Mouse (Mus musculus) heart, adult 9 months (tissue): Measurements from ENCODE around the gene Kcnh7.
"Not testable (repeated sequence)": the region's sequence is repeated elsewhere in the genome, so short reads cannot be mapped to it uniquely, and the experiment has no call there.

Experiments
- DNase-seq, 2 experiments: peaks; one replicate each; pipeline ENCODE4 v3.0.0; 2022; ENCODE audit warnings: low spot score in 2 of 2

Gene Kcnh7

DNA sequence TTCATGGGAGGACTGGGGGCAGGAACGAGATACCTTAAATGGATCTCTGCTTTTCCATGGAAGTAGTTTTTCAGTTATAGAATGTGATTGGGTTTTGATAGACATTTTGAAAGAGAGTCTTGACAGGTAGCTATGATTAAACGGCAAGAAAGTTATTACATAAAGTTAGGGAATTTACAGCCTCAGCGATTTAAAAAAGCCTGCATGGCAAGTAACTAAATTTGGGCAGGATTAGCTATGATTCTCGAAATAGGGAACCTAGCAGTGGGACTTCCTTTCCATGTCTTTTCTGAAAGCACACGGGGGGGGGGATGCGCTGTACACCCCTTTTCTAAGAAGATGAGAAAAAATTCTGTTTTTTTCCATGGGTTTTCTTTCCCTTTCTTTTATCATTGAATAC is 466.8 kb downstream of the Kcnh7 start:
- DNase-seq, result no peak

DNA sequence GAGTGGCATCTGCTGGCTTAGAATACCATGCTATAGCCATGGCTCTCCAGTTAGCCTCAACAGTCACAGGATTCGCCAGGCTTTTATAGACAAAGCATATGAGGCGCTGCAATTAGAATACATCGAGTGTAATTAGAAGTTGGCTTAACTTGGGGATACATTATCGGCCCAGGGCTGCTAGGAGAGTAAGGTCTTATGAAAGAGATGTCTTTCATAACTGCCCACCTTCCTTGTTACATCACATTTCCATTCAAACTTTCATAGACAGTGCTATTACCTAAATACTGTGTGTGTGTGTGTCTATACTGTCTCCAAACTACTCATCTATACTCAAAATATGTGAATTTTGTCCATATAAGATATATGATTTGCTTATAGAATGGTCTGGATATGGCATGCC is 468.8 kb downstream of the Kcnh7 start:
- DNase-seq, result no peak

DNA sequence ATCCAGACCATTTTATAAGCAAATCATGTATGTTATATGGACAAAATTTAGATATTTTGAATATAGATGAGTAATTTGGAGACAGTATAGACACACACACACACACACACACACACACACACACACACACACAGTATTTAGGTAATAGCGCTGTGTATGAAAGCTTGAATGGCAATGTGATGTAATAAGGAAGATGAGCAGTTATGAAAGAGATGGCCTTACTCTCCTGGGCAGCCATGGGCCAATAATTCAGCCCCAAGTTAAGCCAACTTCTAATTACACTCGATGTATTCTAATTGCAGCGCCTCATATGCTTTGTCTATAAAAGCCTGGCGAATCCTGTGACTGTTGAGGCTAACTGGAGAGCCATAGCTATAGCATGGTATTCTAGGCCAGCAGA is 469.7 kb downstream of the Kcnh7 start:
- DNase-seq, result not testable (repeated sequence)

DNA sequence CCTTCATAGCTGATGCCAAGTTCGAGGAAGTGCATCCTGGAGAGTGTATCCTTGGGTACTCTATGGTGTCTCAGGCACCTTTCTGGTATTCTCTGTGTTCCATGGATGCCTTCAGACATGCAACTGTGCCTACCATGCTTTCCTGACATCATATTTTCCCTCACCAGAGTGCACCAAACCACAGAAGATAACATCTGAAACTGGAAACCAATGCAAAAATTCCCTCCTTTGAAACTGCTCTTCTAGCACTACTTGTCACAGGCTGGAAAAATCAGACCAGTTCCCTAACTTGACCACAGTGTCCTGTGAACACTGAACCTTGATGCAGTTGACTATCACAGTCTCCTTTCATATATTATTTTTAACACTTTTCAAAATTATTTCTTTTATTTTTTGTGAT is 474.5 kb downstream of the Kcnh7 start:
- DNase-seq, result no peak

DNA sequence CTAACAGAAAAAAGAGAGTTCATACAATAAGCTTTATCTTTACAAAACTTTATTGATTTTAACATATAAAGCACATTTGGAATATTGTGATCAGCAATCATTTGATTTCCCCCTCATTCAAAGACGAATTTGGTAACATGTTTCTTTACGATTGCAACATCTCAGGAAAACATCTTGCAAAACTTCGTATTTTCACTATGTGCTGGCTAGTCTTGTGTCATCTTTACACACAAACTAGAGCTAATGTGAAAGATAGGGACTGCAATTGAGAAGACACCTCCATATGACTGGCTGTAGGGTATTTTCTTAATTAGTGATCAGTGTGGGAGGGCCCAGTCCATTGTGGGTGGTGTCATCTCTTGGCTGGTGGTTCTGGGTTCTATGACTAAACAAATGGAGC is 477.8 kb downstream of the Kcnh7 start:
- DNase-seq, result no peak

DNA sequence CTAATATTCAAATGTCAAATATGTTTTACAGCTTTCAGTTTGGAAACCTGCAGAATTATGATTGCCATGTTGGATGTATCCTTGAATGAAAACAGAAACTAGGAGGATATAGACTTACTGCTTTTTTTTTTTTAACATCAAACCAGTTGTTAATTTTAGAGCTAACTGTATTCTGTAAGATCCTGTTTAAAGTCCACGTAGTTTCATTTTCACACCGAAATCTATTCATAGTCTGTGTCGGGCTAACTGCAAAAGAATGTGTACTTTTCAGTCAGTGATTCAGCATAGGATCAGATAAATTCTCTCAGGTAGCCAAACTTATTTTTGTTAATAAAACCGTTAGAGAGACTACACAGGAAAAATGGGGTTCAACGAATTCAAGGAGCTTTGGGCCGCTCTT is 498.2 kb downstream of the Kcnh7 start:
- DNase-seq, result no peak

DNA sequence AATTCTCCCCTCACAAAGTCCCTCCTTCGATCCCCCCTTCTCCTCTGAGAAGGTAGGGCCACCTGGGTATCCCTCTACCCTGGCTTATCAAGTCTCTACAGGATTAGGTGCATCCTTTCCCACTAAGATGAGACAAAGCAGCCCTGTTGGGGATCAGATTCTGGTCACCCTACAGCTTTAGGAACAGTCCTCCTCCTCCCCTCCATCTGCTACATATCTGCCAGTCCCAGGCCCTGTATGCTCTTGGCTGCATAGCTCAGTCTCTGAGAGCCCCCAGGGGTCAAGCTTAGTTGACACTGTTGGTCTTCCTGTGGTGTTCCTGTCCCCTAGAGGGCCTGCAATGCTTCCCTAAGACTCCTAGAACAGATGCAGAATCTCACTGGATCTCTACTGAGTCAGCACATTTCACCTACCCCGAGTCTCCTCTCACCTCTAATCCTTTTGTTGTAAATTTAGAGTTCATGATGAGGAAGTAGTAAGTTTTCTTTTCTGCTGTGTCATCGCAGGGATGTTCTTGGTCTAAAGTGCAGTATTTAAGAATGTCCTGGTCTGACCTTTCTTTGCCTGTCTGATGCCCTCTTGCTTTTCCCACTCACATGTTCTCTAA is 499.0 kb downstream of the Kcnh7 start:
- no peak for DNase-seq

DNA sequence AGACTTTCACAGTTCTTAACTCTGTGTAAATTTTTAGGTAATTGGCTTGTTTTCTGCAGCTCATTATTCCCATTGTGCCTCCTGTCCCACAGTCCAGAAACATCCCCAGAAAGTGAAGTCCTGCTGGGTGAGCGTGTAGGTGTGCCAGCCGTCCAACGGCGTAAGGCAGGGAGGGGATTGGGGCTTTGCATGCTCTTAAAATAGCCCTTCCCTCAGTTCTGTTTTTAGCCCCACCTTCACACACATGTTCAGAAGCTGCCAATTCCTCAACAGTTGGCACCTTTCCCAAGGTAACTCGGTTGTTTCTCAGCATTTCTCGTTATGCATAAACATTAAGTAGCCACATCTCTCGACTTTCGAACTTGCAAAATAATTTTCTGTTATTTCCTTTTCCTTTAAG is 502.4 kb downstream of the Kcnh7 start:
- DNase-seq, result peak; percentile 13 to 53

DNA sequence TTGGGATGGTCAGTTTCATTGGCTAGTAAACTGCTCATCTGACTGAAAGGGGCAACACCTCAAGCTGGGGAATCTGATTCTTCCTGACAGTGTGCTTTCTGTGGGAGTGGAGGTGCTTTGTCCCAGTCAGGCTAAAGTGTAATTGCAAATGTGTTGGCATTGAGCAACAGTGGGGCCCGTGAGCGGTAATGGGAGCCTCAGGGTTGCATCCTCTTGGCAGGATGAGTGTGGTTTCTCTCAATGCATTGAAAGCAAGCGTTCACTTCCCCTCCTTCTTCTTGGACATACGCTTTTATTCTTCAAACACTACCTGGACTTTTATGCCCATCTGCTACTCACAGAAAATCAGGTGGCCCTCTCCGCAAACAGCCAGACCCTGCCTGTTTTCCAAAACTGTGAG is 511.3 kb downstream of the Kcnh7 start:
- DNase-seq, result no peak

DNA sequence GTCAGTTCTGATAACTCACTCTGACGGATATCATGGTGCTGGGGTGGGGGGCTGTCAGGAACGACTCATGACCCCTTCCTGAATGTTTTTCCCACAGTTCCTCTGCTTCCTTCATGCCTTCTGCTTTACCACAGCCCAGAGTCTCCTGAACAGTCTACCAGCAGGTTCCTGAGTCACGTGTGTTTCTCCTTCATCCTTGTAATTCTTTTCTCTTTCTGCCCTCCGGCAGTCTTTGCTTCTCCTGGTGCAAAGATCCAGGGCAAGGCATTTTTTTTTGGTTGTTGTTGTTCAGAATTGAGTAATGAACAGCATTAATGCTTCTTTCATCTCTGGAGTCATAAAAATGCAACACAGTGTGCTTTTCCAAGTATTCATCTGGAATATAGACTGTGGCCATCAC is 513.3 kb downstream of the Kcnh7 start:
- no peak for DNase-seq

DNA sequence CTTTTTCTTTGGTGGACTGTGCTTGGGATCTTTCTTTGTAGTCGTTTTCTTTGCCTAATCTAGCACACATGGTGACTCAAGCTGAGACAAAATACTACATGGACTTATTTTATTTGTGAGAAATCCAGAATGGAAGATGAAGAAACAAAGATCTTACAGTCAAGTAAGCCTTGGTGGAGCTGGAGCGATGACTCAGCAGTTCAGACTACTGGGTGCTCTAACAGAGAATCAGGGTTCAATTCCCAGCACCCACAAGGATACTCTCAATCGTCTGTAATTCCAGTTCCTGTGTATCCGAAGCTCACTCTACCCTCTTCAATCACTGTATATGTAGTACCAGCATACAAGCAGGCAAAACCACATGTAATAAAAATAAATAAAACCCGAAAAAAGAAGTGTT is 513.8 kb downstream of the Kcnh7 start:
- DNase-seq, result no peak

DNA sequence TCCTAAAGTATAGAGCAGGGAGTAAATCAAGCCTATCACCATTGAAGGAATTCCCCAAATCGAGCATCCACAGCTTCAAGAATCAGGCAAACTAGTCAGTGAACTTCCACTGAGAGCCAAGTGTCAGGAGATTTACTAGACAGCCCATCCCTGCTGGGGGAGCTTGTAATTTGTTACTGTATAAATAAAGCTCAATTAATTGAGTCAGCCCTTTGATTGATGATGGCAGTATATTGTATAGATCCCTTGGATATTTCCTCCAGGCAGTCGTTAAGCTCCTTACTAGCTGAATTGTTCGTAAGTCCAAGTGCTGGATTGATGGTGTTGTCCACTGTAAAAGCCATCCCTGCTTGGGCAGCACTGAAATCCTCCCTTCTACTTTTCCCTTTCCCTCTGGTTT is 514.2 kb downstream of the Kcnh7 start:
- no peak for DNase-seq

DNA sequence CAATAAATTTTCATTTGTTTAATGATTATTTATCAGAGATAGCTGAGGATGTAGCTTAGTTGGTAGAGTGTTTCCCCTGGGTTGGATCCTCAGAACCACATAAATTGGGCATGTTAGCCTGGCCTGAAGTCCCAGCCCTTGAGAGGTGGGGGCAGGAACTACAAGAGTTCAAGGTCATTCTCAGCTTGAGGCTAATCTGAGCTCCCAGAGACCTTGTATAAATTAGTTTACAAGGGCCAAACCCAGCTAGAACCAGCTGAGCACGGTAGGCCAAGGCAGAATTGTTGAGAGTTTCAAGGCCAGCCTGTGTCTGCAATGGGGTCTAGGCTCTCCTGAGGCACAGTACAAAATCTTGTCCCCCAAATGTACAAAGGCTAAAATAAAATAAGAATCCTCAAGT is 518.6 kb downstream of the Kcnh7 start:
- DNase-seq, result no peak

DNA sequence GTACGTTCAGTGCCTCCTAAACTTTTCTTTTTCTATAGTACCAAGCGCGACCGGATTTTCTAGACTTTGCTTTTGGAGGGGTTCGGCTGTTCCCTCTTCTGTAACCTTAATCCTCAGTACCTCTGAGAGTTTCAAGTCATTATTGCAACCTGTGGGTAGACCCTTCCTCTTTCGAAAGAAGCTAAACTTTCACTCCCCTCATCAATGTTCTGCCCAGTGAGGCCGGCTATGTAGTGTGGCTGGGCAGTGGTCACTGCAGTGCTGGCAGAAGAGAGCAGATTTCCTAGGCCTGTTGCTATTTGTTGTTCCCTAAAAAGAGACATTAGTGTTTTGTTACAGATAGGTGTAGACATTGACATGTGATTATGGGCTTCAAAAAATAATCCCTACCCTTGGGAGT is 519.2 kb downstream of the Kcnh7 start:
- DNase-seq, result no peak

DNA sequence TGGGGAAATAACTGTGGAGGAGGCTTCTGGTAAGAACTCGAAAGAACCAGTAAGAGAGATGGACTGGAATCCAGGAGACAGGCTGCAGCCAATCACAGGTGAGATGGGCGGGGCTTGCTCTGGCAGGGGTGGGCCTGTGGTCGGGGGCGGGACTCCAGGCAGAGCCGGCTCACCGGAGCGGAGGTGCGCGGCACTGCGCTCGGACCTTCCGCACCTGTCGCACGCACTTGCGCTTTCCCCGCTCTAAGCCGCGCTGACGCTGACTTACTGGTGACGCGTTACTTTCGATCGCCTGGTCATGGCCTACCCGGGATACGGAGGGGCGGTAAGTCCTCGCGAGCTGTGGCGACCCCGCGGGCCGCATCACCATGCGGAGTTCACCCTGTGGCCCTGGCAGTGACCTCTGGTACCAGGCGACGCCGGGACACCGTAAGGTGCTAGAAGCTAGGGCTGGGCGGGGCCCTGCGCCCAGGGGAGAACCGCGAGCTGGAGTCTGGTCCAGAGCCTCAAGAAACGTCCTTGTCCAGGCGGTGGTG is 519.9 kb downstream of the Kcnh7 start, which contains the start of gene Gca:
Gene Gca (plus strand): TSS at position 151 of the 536 bp plus-strand sequence.
- peak; percentile 58 to 73 for DNase-seq

DNA sequence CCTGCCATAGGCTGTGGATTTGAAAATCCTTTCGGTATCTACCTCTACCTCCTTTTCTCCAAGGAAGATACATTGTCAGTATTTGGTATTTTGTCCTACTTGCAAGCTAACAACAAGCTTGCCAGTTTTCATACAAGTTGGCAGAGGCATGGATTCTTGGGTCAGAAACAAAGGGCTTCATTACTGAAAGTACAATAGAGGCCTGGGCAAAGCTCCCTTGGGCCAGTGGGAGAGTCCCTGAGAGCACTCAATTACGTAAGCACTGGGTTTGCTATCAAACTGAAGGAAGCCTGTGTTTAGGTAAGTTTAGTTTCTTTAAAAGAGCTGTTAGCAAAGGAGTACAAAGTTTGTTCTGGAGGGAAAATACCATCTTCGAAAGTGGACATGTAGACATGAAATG is 521.5 kb downstream of the Kcnh7 start:
- DNase-seq, result no peak

DNA sequence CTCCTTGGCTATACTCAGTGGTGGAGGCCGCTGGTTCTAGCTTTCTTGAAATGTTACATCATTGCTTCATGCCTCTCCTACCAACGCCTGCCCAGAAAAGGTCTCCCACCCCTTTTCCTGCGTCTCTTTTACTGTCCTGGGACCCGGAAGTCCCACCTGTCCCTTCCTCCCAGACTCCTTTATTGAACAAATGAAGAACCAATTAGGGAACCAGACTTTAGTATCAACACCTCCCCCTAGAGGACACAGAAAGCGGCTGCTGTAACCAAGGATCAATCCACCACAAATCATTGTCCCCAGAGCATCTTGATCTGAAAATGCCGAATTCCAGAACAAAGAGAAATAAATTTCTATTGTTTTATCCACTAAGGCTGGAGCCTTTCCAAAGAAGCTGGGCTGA is 523.5 kb downstream of the Kcnh7 start:
- no peak for DNase-seq

DNA sequence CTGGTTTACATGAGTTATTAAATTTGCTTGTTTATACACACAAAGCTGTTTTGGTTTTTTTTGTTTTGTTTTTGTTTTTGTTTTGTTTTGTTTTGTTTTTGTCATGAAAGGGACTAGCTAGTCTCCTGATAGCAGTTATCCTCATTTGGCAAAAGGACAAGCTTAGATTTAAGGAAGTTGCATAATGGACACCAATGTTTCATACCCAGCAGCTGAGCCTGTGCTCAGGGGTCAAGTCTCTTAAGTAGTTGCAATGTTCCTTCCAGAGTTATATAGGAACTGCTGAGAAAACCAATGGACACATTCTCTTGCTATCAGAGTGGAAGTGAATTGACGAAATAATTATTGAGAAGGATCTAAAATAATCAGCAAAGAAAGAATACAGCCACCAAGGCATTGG is 528.0 kb downstream of the Kcnh7 start:
- no peak for DNase-seq

DNA sequence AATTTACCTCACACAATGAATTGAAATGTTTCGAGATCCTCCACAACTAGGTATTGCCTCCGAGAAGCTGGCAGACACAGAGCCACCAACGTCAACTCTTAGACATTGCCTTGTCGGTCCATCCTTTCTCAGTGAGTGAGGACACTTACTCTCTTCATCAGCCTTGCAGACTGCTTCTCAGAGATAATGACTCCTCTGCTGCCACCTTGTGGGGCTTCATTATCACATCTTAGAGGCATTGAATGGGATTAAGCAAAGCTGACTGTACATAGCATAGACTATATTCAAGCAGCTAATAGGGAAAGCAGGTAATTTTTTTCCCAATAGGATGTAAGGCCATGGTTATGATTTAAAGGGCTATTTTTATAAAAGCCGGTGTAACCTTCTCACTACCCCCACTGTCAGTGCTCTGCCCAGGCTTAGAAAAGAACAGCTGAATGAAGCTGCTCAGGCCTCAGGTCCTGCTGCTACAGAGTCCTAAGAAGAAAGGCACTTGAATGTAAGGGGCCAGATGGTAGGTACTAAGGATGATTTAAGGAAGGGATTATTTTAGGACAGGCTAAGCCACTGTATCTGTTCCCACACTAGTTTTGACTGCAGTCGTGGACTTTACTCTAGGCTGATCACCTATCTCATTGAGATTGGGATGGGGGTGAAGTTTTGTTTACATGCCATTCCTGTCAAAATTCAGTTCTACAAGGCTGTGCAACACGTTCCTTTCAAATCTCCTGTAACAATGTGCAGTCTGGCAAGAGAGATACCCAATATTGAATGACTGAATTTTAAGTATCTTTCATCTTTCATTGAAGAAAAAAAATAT is 529.4 kb downstream of the Kcnh7 start:
- peak in 1 of 2 experiments; percentile 52 for DNase-seq

DNA sequence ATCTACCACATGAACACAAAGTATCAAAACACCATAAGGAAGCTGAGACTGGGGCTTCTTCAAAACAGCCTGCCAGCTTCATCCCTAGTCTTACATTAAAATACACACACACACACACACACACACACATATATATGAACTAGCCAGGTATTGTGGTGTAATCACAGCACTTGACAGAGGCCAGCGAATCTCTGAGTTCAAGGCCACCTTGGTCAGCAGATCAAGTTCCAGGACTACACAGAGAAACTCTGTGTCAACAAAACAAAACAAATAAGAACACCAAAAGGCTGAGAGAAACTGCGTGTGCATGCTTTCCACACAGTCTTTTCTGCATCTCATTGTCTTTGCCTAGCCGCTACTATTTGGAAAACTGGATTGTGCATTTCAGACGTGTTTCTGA is 531.6 kb downstream of the Kcnh7 start:
- no peak for DNase-seq

DNA sequence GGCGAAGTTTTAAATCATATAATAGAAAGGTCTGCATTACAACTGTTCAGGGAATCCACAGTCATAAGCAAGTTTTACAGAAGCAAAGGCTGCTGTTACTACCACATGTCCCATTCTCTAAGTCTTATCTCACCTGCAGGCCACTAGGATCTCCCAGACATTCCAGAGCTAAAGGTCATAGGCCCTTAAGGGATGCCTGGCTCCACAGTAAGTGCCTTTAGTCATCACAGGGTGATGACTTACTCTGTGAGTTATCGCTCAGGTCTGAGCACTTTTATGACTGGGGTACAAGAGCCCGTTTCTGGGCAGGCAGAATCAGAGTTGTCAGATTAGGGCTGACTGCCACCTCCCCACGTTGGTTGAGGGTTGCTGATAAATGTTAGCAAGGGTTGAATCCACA is 532.2 kb downstream of the Kcnh7 start:
- no peak for DNase-seq

DNA sequence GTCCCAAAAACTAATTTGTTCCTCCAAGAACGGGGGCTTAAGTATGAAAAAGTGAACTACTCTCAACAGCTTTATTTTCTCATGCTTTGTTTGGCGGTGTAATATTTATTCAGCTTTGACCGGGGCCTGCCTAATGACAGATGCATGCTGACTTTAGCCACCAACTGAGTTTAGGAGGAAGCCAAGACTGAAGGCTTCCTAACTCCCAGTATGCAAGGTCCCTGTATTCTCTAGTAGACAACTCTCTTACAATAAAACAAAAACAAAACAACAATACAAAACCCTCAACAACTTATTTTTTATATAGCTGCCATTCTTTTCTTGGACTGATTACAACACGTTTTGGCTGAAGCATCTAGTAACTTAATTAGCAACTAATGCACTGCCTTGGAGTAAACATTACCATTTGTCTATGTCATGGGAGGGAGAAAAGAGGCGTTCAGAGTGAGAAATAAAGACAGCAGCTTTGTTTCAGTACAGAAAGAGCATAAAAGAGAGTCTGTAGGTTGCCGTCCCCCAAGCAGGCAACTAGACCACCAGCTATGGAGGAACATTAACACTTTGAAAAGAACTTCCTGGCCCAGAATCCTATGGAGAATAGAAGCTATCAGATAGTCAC is 537.3 kb downstream of the Kcnh7 start:
- DNase-seq, result peak; percentile 6 to 19
